Mouse (Mus musculus) forebrain, embryonic 13.5 days (tissue): ENCODE measurements at regions not wholly inside any gene's neighbourhood (a gene's known extent, or its start where the extent isn't known, plus 50 kb on each side); places are given as distances from the start of the nearest gene placed in this dataset.

ENCODE experiments used
- ATAC-seq: fragments of 200-750 bp; cut with Nextera tagmentation; 2 replicates; pipeline ENCODE4 v1.8.0; 2017
- H3K27ac ChIP-seq: fragments of 300-500 bp; sonication (generic); 2 replicates; pipeline ENCODE4 v1.5.1; 2015; ENCODE audit warnings: inconsistent platforms, mild to moderate bottlenecking, moderate library complexity
- H3K27me3 ChIP-seq: fragments of 300-500 bp; sonication (generic); 2 replicates; pipeline ENCODE4 v1.6.1; 2015; ENCODE audit warnings: mild to moderate bottlenecking, inconsistent platforms
- H3K36me3 ChIP-seq: fragments of 300-500 bp; sonication (generic); 2 replicates; pipeline ENCODE4 v1.6.1; 2015; ENCODE audit warnings: mild to moderate bottlenecking, inconsistent platforms; ENCODE audit not compliant: poor library complexity, severe bottlenecking
- H3K4me1 ChIP-seq: fragments of 300-500 bp; sonication (generic); 2 replicates; pipeline ENCODE4 v1.6.1; 2015; ENCODE audit warnings: inconsistent platforms
- H3K4me2 ChIP-seq: fragments of 300-500 bp; sonication (generic); 2 replicates; pipeline ENCODE4 v1.6.1; 2015; ENCODE audit warnings: inconsistent platforms, mild to moderate bottlenecking, moderate library complexity
- H3K4me3 ChIP-seq: fragments of 300-500 bp; sonication (generic); 2 replicates; pipeline ENCODE4 v1.5.1; 2015; ENCODE audit warnings: mild to moderate bottlenecking, inconsistent platforms
- H3K9ac ChIP-seq: fragments of 300-500 bp; sonication (generic); 2 replicates; pipeline ENCODE4 v1.6.1; 2015; ENCODE audit warnings: mild to moderate bottlenecking, inconsistent platforms
- H3K9me3 ChIP-seq: fragments of 300-500 bp; sonication (generic); replicated peaks from 2 replicates; pipeline ENCODE4 v1.6.1; 2016; ENCODE audit warnings: inconsistent platforms
- WGBS: fragments of 180-500 bp; shearing (Covaris S2); methylation state at CpG from one replicate; pipeline ENCODE4 v1.1.7; 2015; 5-methylcytosine and 5-hydroxymethylcytosine counted together

DNA sequence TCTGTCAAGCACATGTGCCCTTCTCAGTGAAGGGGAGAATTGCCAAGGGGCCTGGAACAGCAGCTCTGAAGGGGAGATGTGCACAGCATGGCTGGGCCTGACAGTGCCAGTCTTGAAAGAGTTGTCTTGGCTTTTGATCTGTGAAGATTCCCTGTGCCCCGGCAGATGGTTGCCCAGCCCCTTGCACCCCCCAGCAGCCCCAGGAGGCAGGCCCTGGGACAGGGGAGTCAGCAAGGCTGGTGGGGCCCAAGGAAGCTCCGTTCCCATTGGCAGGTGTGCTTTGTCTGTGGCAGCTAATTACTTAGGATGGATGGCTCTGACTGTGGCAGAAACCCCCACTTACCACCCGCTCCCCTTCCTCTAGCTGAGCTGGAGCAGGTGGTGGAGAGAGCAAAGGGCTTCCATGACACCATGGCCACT is 58.6 kb downstream of the Tspan17 start:
- no peaks in the 10 kb centered on the region for H3K9me3 ChIP-seq
- no peak overlapping the region for H3K27ac ChIP-seq
- H3K9ac ChIP-seq = no peak overlapping the region
- H3K27me3 ChIP-seq = no peaks in the 10 kb centered on the region
- no peak overlapping the region for H3K4me3 ChIP-seq
- WGBS = 53% methylated on average over 3 of the region's 3 CpGs
- ATAC-seq = no peak
- H3K36me3 ChIP-seq = no peaks in the 10 kb centered on the region
- peaks cover 8% of the 10 kb centered on the region for H3K4me1 ChIP-seq
- no peak overlapping the region for H3K4me2 ChIP-seq

DNA sequence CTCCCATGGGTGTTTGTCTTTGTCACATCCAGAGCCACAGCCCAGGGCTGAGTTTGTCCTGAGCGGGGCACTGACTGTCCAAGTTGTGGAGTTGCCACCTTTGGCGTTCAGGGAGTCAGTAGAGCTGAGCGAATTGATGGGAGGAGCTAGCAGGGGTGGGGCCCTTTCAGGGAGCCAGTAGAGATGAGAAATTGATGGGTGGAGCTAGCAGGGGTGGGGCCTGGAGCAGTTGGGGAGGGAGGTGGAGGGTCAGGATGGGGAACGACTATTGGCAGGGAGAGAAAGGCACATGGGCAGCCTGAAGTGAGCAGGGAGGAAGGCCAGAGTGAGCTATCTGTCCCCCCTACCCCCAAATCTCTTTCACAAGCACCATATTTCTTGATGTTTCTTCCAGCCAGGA is 62.0 kb downstream of the Tspan17 start:
- H3K4me3 ChIP-seq = no peak overlapping the region
- H3K27ac ChIP-seq = no peak overlapping the region
- ATAC-seq = no peak
- H3K36me3 ChIP-seq = no peaks in the 10 kb centered on the region
- H3K4me1 ChIP-seq = peaks cover 19% of the 10 kb centered on the region
- no peak overlapping the region for H3K9ac ChIP-seq
- H3K9me3 ChIP-seq = no peaks in the 10 kb centered on the region
- WGBS = 65% methylated on average over 4 of the region's 4 CpGs
- H3K4me2 ChIP-seq = no peak overlapping the region
- H3K27me3 ChIP-seq = no peaks in the 10 kb centered on the region

GRCm38 (mm10) chr13:54855333-54856238 is 66.4 kb downstream of the Tspan17 start:
- Histone ChIP-seq H3K9me3 (no peaks in the 10 kb centered on the region), H3K27ac (0 out of 2 replicates have a peak overlapping the region, but pooled peaks have one; percentile 20), H3K9ac (no peak overlapping the region), H3K4me1 (peaks cover 11% of the 10 kb centered on the region; the same call in 1 of the 2 replicates), H3K4me3 (no peak overlapping the region), H3K36me3 (no peaks in the 10 kb centered on the region), H3K27me3 (no peaks in the 10 kb centered on the region), H3K4me2 (no peak overlapping the region)
- WGBS = 35% methylated on average over 14 of the region's 14 CpGs
- ATAC-seq = 0 out of 2 replicates have a peak, but pooled peaks have one; percentile 33

DNA sequence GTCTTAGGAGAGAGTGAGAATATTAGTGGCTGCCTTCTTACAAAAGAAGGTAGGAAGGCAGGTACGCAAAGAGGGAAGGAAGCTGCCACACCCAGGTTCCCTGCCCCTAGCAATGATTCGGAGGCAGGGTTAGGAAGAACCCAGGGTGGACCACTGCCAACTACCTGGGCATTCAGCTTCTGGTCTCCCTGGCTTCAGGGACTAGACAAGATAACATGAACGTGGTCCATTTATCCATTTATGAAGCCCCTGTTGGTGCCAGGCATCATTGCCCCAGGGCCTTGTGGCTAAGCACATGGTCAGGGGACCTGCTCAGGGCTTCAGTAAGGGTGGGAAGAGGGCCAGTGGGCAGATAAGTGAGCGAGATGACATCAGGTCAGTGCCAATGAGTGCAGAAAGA is 73.8 kb downstream of the Tspan17 start:
- no peak overlapping the region for H3K4me3 ChIP-seq
- no peaks in the 10 kb centered on the region for H3K36me3 ChIP-seq
- no peak overlapping the region for H3K9ac ChIP-seq
- no peak overlapping the region for H3K4me2 ChIP-seq
- WGBS = 94% methylated on average over 4 of the region's 4 CpGs
- peaks cover 12% of the 10 kb centered on the region; the same call in 1 of the 2 replicates for H3K4me1 ChIP-seq
- H3K9me3 ChIP-seq = no peaks in the 10 kb centered on the region
- no peak overlapping the region for H3K27ac ChIP-seq
- no peak for ATAC-seq
- H3K27me3 ChIP-seq = no peaks in the 10 kb centered on the region

DNA sequence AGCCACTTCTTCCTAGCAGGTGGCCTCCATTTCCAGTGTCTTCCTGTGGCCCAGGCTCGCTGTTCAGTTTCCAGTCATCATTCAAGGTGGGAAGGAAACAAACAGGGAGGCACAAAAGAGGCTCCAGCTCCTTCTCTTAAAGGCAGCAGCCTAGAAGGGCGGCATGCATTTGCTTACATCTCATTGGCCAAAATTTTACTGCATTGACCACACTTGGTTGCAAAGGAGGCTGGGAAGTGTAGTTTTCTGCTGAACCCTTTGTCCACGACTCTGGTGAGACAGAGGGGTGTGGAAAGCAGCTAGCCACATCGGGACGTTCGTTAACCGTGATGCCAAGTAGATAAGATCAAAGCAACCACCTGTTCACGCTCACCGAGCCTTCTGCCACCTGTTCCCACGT is 74.9 kb downstream of the Tspan17 start:
- Histone ChIP-seq H3K9me3 (no peaks in the 10 kb centered on the region), H3K4me3 (no peak overlapping the region), H3K27ac (no peak overlapping the region), H3K9ac (no peak overlapping the region), H3K27me3 (no peaks in the 10 kb centered on the region), H3K36me3 (no peaks in the 10 kb centered on the region), H3K4me1 (peaks cover 12% of the 10 kb centered on the region; the same call in 1 of the 2 replicates), H3K4me2 (no peak overlapping the region)
- ATAC-seq = peak; percentile 69; the same call in 1 of the 2 replicates
- WGBS = 33% methylated on average over 10 of the region's 10 CpGs

- Histone ChIP-seq H3K27me3 (peaks cover 11% of the 10 kb centered on the region), H3K9me3 (no peaks in the 10 kb centered on the region), H3K27ac (no peak overlapping the region), H3K9ac (no peak overlapping the region), H3K4me3 (no peak overlapping the region), H3K4me1 (peaks cover 24% of the 10 kb centered on the region), H3K4me2 (no peak overlapping the region), H3K36me3 (no peaks in the 10 kb centered on the region)
- 38% methylated on average over 12 of the region's 12 CpGs for WGBS
- no peak for ATAC-seq
Observed at GRCm38 (mm10) chr13:54872004-54872403, 77.2 kb upstream of the Unc5a start.

GRCm38 (mm10) chr13:54873882-54874281 is 75.3 kb upstream of the Unc5a start:
- no peak overlapping the region; the same call in 1 of the 2 replicates for H3K9ac ChIP-seq
- peaks cover 11% of the 10 kb centered on the region for H3K27me3 ChIP-seq
- no peak for ATAC-seq
- no peaks in the 10 kb centered on the region for H3K9me3 ChIP-seq
- H3K4me2 ChIP-seq = peak overlapping the region; percentile 61
- WGBS = 38% methylated on average over 9 of the region's 9 CpGs
- peak overlapping the region; percentile 31 for H3K4me3 ChIP-seq
- H3K4me1 ChIP-seq = peaks cover 24% of the 10 kb centered on the region
- H3K36me3 ChIP-seq = no peaks in the 10 kb centered on the region
- H3K27ac ChIP-seq = peak overlapping the region; percentile 83

- Histone ChIP-seq H3K9me3 (no peaks in the 10 kb centered on the region), H3K36me3 (no peaks in the 10 kb centered on the region), H3K4me3 (peak overlapping the region; percentile 31), H3K9ac (peak overlapping the region; percentile 61), H3K27me3 (peaks cover 11% of the 10 kb centered on the region), H3K27ac (peak overlapping the region; percentile 83), H3K4me1 (peaks cover 30% of the 10 kb centered on the region), H3K4me2 (peak overlapping the region; percentile 61)
- peak; percentile 89 for ATAC-seq
- WGBS = under 1% methylated on average over 38 of the region's 38 CpGs
Observed at GRCm38 (mm10) chr13:54874291-54875200, 74.7 kb upstream of the Unc5a start.

DNA sequence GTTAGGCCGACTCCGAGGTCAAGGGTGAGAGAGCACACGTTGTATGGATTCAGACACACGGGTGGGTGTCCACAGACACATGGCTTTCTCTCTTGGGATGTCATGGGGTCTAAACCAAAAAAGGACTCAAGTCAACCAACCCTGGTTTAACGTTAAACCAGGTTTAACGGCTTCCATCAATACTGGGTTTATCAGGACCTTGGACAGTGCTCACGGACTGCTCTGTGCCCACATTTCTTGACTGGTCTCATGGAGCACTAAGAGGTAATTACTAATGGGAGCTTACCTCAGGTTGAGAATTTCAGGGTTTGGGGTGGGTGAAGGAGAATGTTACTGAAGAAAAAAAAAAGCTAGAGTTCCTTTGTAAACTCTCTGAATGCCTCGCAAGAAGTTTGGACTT is 72.7 kb upstream of the Unc5a start:
- H3K27me3 ChIP-seq = peaks cover 11% of the 10 kb centered on the region
- ATAC-seq = no peak
- WGBS = 38% methylated on average over 8 of the region's 8 CpGs

DNA sequence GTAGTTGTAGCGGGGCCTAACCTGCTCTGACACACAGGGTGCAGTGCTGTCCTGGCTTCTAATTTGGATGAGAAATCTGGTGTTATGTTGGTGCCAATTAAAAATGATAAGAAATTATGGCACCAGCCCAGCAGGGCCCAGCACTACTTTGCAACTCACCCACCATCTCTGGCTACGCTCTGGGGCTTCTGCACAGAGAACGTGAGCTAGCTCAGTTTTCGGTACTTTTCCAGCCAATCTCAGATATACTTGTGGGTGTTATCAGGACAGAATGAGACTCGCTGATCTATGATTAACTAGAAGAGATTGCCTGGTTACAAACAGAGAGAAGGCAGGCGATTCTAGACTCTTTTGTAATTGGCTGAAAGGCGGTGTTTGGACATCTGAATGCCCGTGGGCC is 71.6 kb upstream of the Unc5a start:
- H3K4me3 ChIP-seq = no peak overlapping the region
- 75% methylated on average over 8 of the region's 8 CpGs for WGBS
- no peaks in the 10 kb centered on the region for H3K36me3 ChIP-seq
- H3K27ac ChIP-seq = no peak overlapping the region
- H3K9ac ChIP-seq = no peak overlapping the region
- peaks cover 11% of the 10 kb centered on the region for H3K27me3 ChIP-seq
- peaks cover 38% of the 10 kb centered on the region for H3K4me1 ChIP-seq
- no peak overlapping the region for H3K4me2 ChIP-seq
- H3K9me3 ChIP-seq = no peaks in the 10 kb centered on the region
- ATAC-seq = no peak

More for the DNA sequence above, 72.7 kb upstream of the Unc5a start:
- Histone ChIP-seq H3K4me1 (peaks cover 44% of the 10 kb centered on the region), H3K9ac (no peak overlapping the region), H3K4me2 (no peak overlapping the region), H3K4me3 (no peak overlapping the region), H3K36me3 (no peaks in the 10 kb centered on the region), H3K27ac (no peak overlapping the region), H3K9me3 (no peaks in the 10 kb centered on the region)

GRCm38 (mm10) chr13:54879325-54879724 is 69.9 kb upstream of the Unc5a start:
- H3K36me3 ChIP-seq = no peaks in the 10 kb centered on the region
- no peak overlapping the region for H3K9ac ChIP-seq
- no peak overlapping the region for H3K4me3 ChIP-seq
- no peak for ATAC-seq
- peaks cover 42% of the 10 kb centered on the region for H3K4me1 ChIP-seq
- H3K27me3 ChIP-seq = peaks cover 11% of the 10 kb centered on the region
- H3K27ac ChIP-seq = no peak overlapping the region
- H3K4me2 ChIP-seq = no peak overlapping the region
- 87% methylated on average over 5 of the region's 5 CpGs for WGBS
- no peaks in the 10 kb centered on the region for H3K9me3 ChIP-seq

DNA sequence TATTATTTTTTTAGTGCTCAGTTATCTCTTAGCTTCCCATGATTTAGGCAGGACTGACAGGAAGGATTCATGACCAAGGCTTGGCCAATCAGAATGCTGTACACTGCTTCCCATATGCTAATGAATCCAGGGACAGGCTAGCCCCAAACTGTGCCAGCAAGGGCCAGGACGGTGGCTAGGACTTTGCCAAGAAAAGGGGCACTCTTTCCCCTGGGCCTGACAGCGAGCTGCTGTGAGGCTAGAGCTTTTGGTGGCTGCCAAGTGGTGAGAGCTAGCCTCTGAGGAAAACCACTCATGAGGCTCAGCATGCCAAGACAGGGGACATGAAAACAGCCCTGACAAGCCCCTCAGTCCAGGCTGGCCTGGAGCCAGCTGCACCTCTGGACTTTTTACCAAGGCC is 69.0 kb upstream of the Unc5a start:
- H3K36me3 ChIP-seq = no peaks in the 10 kb centered on the region
- H3K9ac ChIP-seq = no peak overlapping the region
- H3K27ac ChIP-seq = peak overlapping the region; percentile 48
- no peak overlapping the region for H3K4me3 ChIP-seq
- H3K4me2 ChIP-seq = no peak overlapping the region
- no peaks in the 10 kb centered on the region for H3K9me3 ChIP-seq
- H3K27me3 ChIP-seq = peaks cover 9% of the 10 kb centered on the region
- peaks cover 42% of the 10 kb centered on the region for H3K4me1 ChIP-seq
- 19% methylated on average over 2 of the region's 2 CpGs for WGBS
- peak; percentile 79 for ATAC-seq
